Comparison of ENCODE assay signal across 12 mouse cellular contexts in the genomic region with DNA sequence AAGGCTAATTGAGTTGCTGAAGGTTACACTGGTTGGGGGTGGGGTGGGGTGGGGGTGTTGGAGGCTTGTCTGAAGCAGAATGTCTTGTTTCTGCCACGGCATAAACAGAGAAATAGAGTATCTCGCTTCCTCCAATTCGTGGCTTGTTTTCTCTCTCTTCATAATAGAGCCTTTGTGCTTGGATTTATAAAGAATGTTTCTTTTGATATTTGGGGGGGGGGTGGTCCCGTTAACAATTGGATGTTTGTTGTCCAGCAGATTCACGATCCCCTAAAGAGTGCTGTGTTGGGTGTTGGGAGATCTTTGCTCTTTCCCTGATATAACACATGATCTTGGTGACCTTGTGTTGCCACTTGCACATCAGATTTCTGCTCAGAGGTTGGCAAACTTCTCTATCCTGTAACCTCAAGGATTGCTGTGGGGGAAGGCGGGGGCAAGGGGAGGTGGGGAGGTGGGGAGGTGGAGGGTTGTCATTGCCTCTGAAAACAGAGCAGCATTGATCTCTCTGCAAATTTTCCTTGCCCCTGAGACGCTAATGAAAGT.
"Had no signal": no experiment of that assay in that cellular context is flagged by ENCODE, and none has a peak within 500 bp of the region (broad histone marks: within the 10 kb centered on the region; RNA-seq: fewer than 3 reads in every experiment).

No protein-coding gene starts in this region.

- DNase-seq: kidney, adult 8-10 months; kidney, postnatal 25 days; layer of hippocampus, adult 9-11 months; lung, adult 18-20 months; right cerebral cortex, postnatal 14 days; thymus, postnatal 4 days had no signal

- H3K27me3 ChIP-seq: midbrain, embryonic 13.5 days; neural tube, embryonic 12.5 days; stomach, embryonic 15.5 days had no signal

- H3K4me3 ChIP-seq: midbrain, embryonic 13.5 days; myocyte; neural tube, embryonic 12.5 days; stomach, embryonic 15.5 days had no signal

- H3K9ac ChIP-seq: liver, embryonic 14.5 days; midbrain, embryonic 13.5 days; neural tube, embryonic 12.5 days; stomach, embryonic 15.5 days had no signal

- H3K4me2 ChIP-seq: midbrain, embryonic 13.5 days; neural tube, embryonic 12.5 days; stomach, embryonic 15.5 days had no signal

- H3K27ac ChIP-seq: liver, embryonic 14.5 days; midbrain, embryonic 13.5 days; neural tube, embryonic 12.5 days; stomach, embryonic 15.5 days had no signal

- ATAC-seq: intestine, postnatal 0 days; midbrain, embryonic 13.5 days had no signal

- H3K9me3 ChIP-seq: midbrain, embryonic 13.5 days; neural tube, embryonic 12.5 days; stomach, embryonic 15.5 days had no signal

- H3K36me3 ChIP-seq: midbrain, embryonic 13.5 days; neural tube, embryonic 12.5 days; stomach, embryonic 15.5 days had no signal
